Mouse (Mus musculus): ENCODE data around the gene Syn2. TPM values are rescaled to one million over a fixed set of nuclear protein-coding genes. Genes with fewer than 3 reads are reported as not detected.

Gene Syn2
- 100 to 1,000 TPM; 429 to 484 TPM for total RNA-seq (2021)
- long read RNA-seq, transcript Syn2-201 (13 exons, 2,708 nt): minor isoform, 60 of 273 reads
- long read RNA-seq, transcript Syn2-205 (11 exons, 2,386 nt): major isoform, 129 of 273 reads
- long read RNA-seq, partial matches to known transcripts: 18 of 273 reads
- long read RNA-seq, other reads (novel, unspliced or antisense): 66 of 273 reads

DNA sequence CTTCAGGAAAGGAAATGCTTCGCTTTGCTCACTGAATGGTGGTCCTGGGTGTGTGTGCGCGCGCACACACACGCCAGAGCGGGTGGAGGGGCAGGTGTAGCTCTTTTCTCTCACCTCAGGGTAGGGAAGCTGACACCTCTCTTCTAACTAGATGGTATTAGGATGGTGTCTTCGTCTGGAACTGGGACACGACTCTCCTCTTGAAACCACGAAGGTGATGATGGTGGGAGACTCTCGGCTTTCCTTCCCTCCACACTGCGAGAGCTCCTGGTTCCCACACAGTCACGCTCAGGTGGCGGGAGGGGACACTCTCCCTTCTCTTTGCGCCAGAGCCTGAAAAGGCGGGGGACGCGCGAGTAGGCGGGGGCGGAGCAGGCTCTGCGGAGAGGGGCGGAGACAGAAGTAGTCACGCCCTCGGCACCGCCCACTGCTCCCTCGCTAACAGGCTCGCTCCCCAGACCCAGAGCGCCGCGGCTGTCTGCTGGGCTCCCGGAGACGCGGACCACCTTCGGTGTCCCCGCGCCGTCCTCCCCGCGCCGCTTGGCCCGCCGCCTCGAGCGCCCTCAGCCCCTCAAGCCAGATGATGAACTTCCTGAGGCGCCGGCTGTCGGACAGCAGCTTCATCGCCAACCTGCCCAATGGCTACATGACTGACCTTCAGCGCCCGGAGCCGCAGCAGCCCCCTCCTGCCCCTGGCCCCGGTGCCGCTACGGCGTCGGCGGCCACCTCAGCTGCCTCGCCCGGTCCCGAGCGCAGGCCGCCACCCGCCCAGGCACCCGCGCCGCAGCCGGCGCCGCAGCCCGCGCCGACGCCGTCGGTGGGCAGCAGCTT lies at the start of gene Syn2:
TSS of gene Syn2 (plus strand) at position 402 of the 831 bp plus-strand sequence.
- DNase-seq (ENCODE audit: low spot score in 2 of 2): peak; percentile 93 to 96

DNA sequence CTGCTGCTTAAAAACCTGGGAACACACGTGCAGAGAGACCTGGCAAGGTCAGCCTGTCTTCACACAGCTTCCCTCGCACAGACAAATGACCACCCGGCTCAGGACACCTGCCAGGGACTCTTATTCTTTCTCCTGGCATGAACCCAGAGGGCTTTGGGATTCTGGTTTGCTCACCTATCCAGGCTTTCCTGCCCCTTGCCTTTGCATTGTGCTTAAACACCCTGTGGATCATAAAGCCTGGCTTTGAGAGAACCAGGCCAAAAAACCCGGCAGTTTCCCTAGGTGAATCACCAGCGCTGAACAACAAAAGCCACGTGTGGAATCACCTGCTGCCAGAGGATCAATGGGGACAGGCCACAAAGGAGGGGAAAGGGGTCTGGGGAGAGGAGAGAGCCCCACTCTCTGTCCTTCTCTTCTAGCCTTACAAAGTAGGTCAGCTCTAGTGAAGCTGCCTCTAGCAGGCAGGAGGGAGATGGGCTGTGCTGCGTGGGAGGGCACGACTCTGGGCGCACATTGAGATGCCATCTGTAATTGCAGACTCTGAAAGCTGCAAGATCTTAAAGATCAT lies 49.3 kb upstream of the Syn2 start:
- DNase-seq (ENCODE audit: low spot score in 2 of 2): peak; percentile 40 to 55

- no peak for DNase-seq (ENCODE audit: low spot score in 2 of 2)
Measured at GRCm38 (mm10) chr6:115088314-115089106, 46.2 kb upstream of the Syn2 start.

- DNase-seq (ENCODE audit: low spot score in 2 of 2): no peak
Measured at GRCm38 (mm10) chr6:115091737-115092136, 43.0 kb upstream of the Syn2 start.

GRCm38 (mm10) chr6:115102542-115102941 lies 32.2 kb upstream of the Syn2 start:
- no peak for DNase-seq (ENCODE audit: low spot score in 2 of 2)

DNA sequence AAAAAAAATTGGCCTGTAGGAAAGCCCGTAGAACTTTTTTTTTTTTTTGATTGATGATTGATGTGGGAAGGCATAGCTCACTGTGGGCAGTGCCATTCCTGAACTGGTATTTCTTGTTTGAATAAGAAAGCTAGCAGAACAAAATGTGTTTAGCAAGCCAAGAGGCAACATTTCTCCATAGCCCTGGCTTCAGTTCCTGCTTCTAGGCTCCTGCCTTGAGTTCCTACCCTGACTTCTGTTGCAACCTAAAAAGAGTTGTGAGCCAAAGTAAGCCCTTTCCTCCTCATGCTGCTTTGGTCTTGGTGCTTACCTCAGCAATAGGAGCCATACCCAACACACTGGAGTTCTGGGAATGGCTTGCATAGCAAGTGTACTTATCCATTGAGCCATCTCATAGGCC lies 23.3 kb upstream of the Syn2 start:
- DNase-seq (ENCODE audit: low spot score in 2 of 2): no peak

- DNase-seq (ENCODE audit: low spot score in 2 of 2): peak in 1 of 2 experiments; percentile 24
Measured at GRCm38 (mm10) chr6:115122181-115122580, 12.5 kb upstream of the Syn2 start.

- peak; percentile 63 to 70 for DNase-seq (ENCODE audit: low spot score in 2 of 2)
Measured at GRCm38 (mm10) chr6:115123262-115124201, 11.2 kb upstream of the Syn2 start.

GRCm38 (mm10) chr6:115124675-115125357 lies 9.9 kb upstream of the Syn2 start:
- DNase-seq (ENCODE audit: low spot score in 2 of 2): peak; percentile 70 to 75

DNA sequence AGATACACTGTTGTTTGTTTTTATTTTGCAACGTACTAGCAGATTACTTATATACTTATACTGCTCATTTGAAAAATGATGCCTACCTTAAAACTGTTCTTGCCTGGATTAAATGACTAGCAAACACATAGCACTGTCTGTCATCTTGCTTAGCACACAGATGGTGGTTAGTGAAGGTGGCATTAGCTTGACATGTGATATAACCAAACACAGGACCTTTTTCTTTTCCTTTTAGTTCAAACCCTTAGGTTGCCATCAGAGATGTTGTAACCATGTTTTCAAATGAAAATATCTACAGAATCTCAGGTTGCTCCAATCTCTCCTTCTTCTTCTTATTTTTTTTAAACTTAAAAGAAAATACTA lies 9.4 kb upstream of the Syn2 start:
- no peak for DNase-seq (ENCODE audit: low spot score in 2 of 2)

DNA sequence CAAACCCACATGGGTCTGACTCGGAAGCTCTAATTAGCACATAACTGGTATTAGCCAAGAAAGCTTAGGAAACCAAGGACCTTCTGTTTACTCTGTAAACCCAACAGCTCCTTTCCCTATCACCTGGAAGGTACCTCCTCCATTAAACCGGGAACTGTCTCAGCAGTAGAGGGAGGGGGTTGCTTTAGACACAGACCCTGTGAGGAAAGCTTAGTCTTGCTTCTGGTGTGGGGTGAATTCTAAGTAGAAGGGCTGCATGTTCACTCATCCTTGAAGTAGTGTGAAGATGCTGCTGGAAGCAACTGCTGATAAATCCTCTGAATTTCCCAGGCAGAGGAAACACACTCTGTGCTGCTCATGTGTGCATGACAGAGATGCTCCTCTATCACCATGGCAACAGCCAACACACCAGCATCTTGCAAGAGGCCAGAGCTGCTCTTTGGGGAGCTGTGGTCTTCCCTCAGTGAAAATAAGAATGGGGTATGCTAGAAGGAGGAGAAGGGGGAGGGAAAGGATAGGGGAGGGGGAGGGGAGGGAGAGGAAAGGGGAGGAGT lies 8.4 kb upstream of the Syn2 start:
- peak; percentile 32 to 48 for DNase-seq (ENCODE audit: low spot score in 2 of 2)

GRCm38 (mm10) chr6:115126851-115127250 lies 7.9 kb upstream of the Syn2 start:
- DNase-seq (ENCODE audit: low spot score in 2 of 2): no peak

GRCm38 (mm10) chr6:115127255-115127824 lies 7.4 kb upstream of the Syn2 start:
- no peak for DNase-seq (ENCODE audit: low spot score in 2 of 2)

- no peak for DNase-seq (ENCODE audit: low spot score in 2 of 2)
Measured at GRCm38 (mm10) chr6:115135332-115135649, 589 bp downstream of the Syn2 start.

DNA sequence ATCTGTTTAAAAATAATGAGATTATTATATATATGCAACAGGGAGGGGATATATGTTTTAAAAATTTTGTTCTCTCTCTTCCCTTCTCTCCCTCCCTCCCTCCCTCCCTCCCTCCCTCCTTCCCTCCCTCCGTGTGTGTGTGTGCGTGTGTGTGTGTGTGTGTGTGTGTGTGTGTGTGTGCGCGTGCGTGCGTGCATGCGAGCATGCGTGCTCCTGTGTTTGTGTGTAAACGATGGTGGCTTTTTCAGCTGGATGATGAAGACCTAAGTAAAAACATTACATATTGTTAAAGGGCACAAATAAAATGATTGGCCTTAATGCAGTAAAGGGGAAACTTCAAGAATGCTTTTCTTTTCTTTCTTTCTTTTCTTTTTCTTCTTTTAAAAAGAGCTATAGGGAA lies 1.5 kb downstream of the Syn2 start:
- no peak for DNase-seq (ENCODE audit: low spot score in 2 of 2)

GRCm38 (mm10) chr6:115141446-115141845 lies 6.7 kb downstream of the Syn2 start:
- no peak for DNase-seq (ENCODE audit: low spot score in 2 of 2)

- DNase-seq (ENCODE audit: low spot score in 2 of 2): no peak
Measured at GRCm38 (mm10) chr6:115161175-115161574, 26.5 kb downstream of the Syn2 start.

DNA sequence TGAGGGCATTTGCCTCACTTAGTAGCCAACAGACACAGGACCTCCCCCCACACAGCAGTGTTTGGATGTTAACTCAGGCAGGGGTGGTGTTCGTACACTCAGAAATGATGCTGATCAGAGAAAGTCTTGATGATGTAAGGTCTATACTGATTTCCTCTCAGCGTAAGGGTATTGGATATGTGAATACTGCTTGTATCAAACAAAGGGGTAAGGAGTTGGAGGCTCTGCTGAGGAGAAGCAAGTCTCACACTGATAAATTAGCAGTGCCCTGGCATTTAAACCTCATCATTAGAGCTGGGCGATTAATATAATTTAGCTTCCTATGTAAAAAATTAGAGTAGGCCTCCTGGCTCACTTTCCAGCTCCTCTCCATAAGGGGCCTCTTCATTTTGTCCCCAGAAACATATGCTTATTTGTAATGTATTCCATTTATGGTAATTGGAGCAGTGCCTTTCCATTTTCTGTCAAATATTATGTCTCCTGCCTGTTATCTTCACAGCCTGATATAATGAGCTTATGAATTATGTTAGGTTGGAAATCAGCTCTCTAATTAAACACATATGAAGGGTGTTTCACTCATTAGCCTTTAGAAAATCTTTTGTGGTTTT lies 31.3 kb downstream of the Syn2 start:
- DNase-seq (ENCODE audit: low spot score in 2 of 2): no peak

- peak in 1 of 2 experiments; percentile 30 for DNase-seq (ENCODE audit: low spot score in 2 of 2)
Measured at GRCm38 (mm10) chr6:115168921-115169320, 34.2 kb downstream of the Syn2 start.
